ENCODE assay signal across 9 mouse cellular contexts in the genomic region with DNA sequence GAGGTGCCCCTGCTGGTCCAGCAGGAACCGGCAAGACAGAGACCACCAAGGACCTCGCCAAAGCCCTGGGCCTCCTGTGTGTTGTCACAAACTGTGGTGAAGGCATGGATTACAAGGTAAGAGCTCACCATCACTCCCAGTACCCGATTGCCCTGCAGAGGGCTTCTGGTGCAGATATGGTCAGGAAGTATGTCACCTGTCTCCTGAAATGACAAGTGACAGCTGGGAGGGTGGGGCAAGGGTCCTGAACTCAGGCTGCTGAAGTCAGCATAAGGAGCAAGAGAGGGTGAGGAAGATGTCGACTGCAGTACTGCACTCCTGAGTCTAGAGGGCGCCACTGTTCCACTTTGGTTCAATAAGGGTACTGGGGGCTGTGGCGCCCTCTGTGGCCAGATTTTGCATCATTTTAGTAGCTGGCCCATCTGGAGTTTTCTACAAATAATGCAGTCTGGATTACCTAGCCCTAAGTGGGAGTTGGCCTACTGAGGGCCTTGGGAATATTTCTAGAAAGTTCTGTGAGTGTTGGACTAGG. TPM values are rescaled to one million over a fixed set of nuclear protein-coding genes. Genes with fewer than 3 reads are reported as not detected.
A peak's percentile ranks its signal among the peaks of the same experiment; 100 is the strongest.
DNase-seq lines count a peak whose midpoint lies in the region; ATAC-seq lines count a peak whose summit lies in the region.
"Had no signal": no experiment of that assay in that cellular context is flagged by ENCODE, and none has a peak within 500 bp of the region (broad histone marks: within the 10 kb centered on the region; RNA-seq: fewer than 3 reads in every experiment).

No protein-coding gene starts in this region.

- no peaks in the 10 kb centered on the region for H3K36me3 ChIP-seq in midbrain, embryonic 10.5 days
- no peaks in the 10 kb centered on the region for H3K36me3 ChIP-seq in midbrain, embryonic 16.5 days (ENCODE audit: control insufficient read depth, insufficient read depth, low read length)
- no peaks in the 10 kb centered on the region for H3K36me3 ChIP-seq in forebrain, embryonic 10.5 days (replicated peaks)
- H3K36me3 ChIP-seq: stomach, embryonic 15.5 days had no signal

- ATAC-seq in midbrain, embryonic 16.5 days, result no peak
- ATAC-seq in granulocyte monocyte progenitor cell, adult 5-6 weeks (replicated peaks; ENCODE audit: poor library complexity, severe bottlenecking), result peak; percentile 74

- no peak overlapping the region for H3K4me3 ChIP-seq in midbrain, embryonic 10.5 days
- no peak overlapping the region for H3K4me3 ChIP-seq in midbrain, embryonic 16.5 days (ENCODE audit: low read depth, low read length)
- H3K4me3 ChIP-seq in forebrain, embryonic 10.5 days, result no peak overlapping the region
- H3K4me3 ChIP-seq: stomach, embryonic 15.5 days had no signal

- intact Hi-C loops in left cerebral cortex, postnatal 14 days (cut with DNase I), result loop anchor here (5.0 kb wide), 1 partner anchor 90 kb away; no protein-coding TSS in a partner anchor

- no peak overlapping the region for H3K9ac ChIP-seq in midbrain, embryonic 16.5 days (ENCODE audit: low read depth, low read length)
- H3K9ac ChIP-seq: stomach, embryonic 15.5 days had no signal

- H3K27ac ChIP-seq in midbrain, embryonic 10.5 days (replicated peaks), result no peak overlapping the region
- H3K27ac ChIP-seq in midbrain, embryonic 16.5 days (ENCODE audit: low read length), result no peak overlapping the region
- no peak overlapping the region for H3K27ac ChIP-seq in forebrain, embryonic 10.5 days
- H3K27ac ChIP-seq: stomach, embryonic 15.5 days had no signal

- H3K9me3 ChIP-seq in midbrain, embryonic 10.5 days (replicated peaks), result peaks cover 16% of the 10 kb centered on the region; the same call in 1 of the 2 replicates
- H3K9me3 ChIP-seq in midbrain, embryonic 16.5 days (replicated peaks; ENCODE audit: control insufficient read depth, low read length, poor library complexity, severe bottlenecking), result no peaks in the 10 kb centered on the region
- H3K9me3 ChIP-seq in forebrain, embryonic 10.5 days, result peaks cover 6% of the 10 kb centered on the region; the same call in 1 of the 2 replicates
- H3K9me3 ChIP-seq: stomach, embryonic 15.5 days had no signal

- no peak overlapping the region for H3K4me2 ChIP-seq in midbrain, embryonic 16.5 days (ENCODE audit: low read length)
- H3K4me2 ChIP-seq: stomach, embryonic 15.5 days had no signal

- peak; percentile 21 for DNase-seq in midbrain, embryonic 10.5 days (ENCODE audit: low spot score)
- peak; percentile 90 for DNase-seq in R1 (ENCODE audit: low read depth, low spot score)
- DNase-seq in cerebellum, postnatal 10 days, result peak; percentile 82 to 90
- DNase-seq in left cerebral cortex, postnatal 14 days (ENCODE audit: low spot score in 2 of 2), result peak; percentile 56 to 91
- DNase-seq in retina, postnatal 1 day, result peak; percentile 79
- no peak for DNase-seq in forebrain, embryonic 10.5 days (ENCODE audit: extremely low spot score, low spot score)

- H3K4me1 ChIP-seq in midbrain, embryonic 10.5 days, result no peaks in the 10 kb centered on the region
- no peaks in the 10 kb centered on the region for H3K4me1 ChIP-seq in midbrain, embryonic 16.5 days (ENCODE audit: control insufficient read depth, insufficient read depth, low read length)
- H3K4me1 ChIP-seq in forebrain, embryonic 10.5 days, result no peaks in the 10 kb centered on the region
- H3K4me1 ChIP-seq: stomach, embryonic 15.5 days had no signal

- WGBS in midbrain, embryonic 10.5 days, result 63% methylated on average over 6 of the region's 6 CpGs
- WGBS in midbrain, embryonic 16.5 days, result 63% methylated on average over 6 of the region's 6 CpGs
- 65% methylated on average over 6 of the region's 6 CpGs for WGBS in forebrain, embryonic 10.5 days

- H3K27me3 ChIP-seq in midbrain, embryonic 10.5 days (ENCODE audit: low read depth, poor library complexity, severe bottlenecking), result no peaks in the 10 kb centered on the region
- no peaks in the 10 kb centered on the region for H3K27me3 ChIP-seq in midbrain, embryonic 16.5 days (ENCODE audit: control insufficient read depth, insufficient read depth, low read depth, low read length)
- no peaks in the 10 kb centered on the region for H3K27me3 ChIP-seq in forebrain, embryonic 10.5 days (ENCODE audit: poor library complexity, severe bottlenecking)
- H3K27me3 ChIP-seq: stomach, embryonic 15.5 days had no signal

RNA-seq across cellular contexts. Expression of gene Dnah10, which starts 52.4 kb away (rescaled TPM):
- polyA plus RNA-seq in midbrain, embryonic 10.5 days (2016; fragmentation: Nextera tagmentation; extraction: Ambion mirVana), result 0.02 and 0.05 TPM in 2 replicates
- polyA plus RNA-seq in midbrain, embryonic 16.5 days (2015; fragmentation: Nextera tagmentation; extraction: Ambion mirVana), result 0.16 and 0.20 TPM in 2 replicates
- total RNA-seq in granulocyte monocyte progenitor cell, adult 5-6 weeks (2014; fragmentation: Nextera tagmentation), result not detected in 2 replicates
- not detected in 2 replicates for total RNA-seq in granulocyte monocyte progenitor cell, adult 5-6 weeks (2017)
- total RNA-seq in left cerebral cortex, postnatal 14 days (2021), result 1 to 10 TPM in 1 of 2 experiments, under 1 TPM in 1; 0.93 to 1.0 TPM
- 0.02 TPM in 1 of 2 replicates, not detected in the other for polyA plus RNA-seq in forebrain, embryonic 10.5 days (2016; fragmentation: Nextera tagmentation; extraction: Ambion mirVana)
